Mouse (Mus musculus) common myeloid progenitor, adult 5-6 weeks (primary cell): Measurements from ENCODE around the gene Kcnh6. TPM values are rescaled to one million over a fixed set of nuclear protein-coding genes. Genes with fewer than 3 reads are reported as not detected.
A peak's percentile ranks its signal among the peaks of the same experiment; 100 is the strongest.
"Not testable (repeated sequence)": the region's sequence is repeated elsewhere in the genome, so short reads cannot be mapped to it uniquely, and the experiment has no call there.

Experiments
- ATAC-seq: replicated peaks from 2 replicates; pipeline ENCODE4 v1.8.0; 2016; ENCODE audit warnings: low read depth, mild to moderate bottlenecking, moderate TSS enrichment, inconsistent platforms; ENCODE audit not compliant: poor library complexity, severe bottlenecking
- total RNA-seq: library from RNA; stranded (forward); fragments of 200-1000, 187-1606 nt; gene quantifications from 2 replicates; pipeline ENCODE4 v1.2.3, GENCODE M21; 2017

The Kcnh6 gene
- total RNA-seq, 1 experiment from 2014 or later: not detected

DNA sequence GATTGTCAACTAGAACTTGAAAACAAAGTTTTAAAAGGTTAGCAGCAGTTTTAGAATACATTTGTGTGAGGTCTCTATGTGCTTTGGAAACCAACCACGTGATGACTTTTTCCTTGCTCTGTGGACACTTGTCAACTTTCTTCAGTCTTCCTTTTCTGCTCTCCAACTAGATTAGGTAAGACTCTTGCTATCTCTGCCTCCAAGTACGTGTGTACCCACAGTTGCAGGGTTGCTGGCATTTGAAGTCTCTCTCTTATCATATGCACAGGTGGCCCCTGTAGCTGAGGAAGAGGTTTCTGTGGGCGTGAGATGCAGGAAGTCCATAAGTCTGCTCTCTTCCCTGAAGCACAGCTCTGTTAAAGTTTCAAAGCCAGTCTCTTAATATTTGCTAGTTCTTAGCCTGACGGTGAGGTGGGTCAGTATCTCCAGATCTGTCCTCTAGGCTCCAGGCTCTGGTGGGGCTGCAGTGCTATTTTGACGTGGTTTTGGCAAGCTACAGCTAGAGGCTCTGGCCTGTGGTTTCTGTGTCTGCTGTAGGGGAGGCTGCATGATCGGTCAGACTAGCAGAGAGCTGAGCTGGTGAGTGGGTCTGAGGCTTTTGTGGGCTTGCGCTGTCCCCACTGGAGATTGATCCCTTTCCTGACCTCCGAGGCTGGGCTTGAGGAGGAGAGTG, 49.0 kb downstream of the Kcnh6 start:
- ATAC-seq: peak; percentile 85

DNA sequence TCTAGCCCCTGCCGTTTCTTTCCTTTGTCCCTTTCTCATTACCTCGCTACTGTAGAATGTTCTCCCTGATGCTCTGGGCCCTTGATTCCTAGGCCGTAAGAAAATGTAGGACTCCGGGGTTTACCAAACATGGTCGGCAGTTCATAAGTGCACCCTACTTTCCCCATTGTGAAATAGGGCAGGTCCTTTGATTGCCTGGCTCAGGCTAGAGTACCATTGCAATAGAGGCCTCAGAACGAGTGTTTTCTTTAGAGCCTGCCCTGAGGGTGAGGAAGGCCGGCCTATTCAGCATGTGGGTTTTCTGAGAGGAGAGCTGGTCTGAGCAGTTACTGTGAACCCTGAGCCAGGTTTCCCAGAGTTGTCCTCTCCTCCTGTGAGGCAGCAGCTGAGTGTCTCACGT, 50.1 kb downstream of the Kcnh6 start:
- no peak for ATAC-seq

DNA sequence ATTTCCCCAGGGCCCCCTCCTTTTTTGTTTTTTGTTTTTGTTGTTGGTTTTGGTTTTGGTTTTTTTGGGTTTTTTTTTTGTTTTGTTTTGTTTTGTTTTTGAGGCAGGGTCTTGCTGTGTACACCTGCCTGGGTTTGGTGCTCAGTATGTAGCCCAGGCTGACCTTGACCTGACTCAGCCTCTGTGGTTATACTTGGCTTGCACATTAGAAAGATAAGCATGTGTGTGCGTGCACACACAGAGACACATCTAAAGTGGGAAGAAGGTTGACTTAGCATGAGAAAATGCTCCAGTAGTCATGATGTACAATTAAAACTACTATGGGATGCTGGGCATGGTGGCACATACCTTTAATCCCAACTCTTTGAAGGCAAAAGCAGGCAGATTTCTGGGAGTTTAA, 52.6 kb downstream of the Kcnh6 start:
- no peak for ATAC-seq

DNA sequence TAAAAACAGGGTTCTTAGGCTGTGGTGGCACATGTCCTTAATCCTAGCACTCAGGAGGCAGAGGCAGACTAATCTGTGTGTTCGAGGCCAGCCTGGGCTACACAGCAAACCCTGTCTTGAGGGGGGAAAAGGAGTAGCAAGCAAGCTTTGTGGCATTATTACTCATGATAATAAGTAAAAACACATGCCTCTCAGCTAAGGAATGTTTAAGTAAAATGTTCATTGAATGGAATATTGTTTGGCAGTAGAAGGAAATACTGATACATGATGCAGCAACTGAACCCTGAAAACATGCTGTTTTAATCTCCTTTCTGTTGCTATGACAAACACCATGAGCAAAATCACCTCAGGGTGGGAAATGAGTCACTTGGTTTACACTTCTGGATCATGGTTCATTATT, 53.4 kb downstream of the Kcnh6 start:
- ATAC-seq: no peak

DNA sequence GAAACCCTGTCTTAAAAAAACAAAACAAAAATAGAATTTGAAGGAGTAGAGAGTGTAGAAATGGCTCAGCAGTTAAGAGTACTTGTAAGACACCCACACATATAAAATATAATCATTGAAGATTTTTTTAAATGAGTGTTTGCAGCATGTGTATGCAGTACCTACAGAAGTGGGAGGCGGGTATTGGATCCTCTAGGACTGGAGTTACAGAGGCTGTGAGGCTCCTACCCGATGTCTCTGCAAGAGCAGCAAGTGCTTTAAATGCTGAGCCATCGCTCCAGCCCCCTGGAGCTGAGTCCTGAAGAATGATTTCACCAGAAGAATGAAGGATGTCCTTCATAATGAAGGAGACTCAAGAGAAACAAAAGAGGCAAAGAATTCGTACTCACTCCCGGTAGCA, 55.8 kb downstream of the Kcnh6 start:
- ATAC-seq: no peak

DNA sequence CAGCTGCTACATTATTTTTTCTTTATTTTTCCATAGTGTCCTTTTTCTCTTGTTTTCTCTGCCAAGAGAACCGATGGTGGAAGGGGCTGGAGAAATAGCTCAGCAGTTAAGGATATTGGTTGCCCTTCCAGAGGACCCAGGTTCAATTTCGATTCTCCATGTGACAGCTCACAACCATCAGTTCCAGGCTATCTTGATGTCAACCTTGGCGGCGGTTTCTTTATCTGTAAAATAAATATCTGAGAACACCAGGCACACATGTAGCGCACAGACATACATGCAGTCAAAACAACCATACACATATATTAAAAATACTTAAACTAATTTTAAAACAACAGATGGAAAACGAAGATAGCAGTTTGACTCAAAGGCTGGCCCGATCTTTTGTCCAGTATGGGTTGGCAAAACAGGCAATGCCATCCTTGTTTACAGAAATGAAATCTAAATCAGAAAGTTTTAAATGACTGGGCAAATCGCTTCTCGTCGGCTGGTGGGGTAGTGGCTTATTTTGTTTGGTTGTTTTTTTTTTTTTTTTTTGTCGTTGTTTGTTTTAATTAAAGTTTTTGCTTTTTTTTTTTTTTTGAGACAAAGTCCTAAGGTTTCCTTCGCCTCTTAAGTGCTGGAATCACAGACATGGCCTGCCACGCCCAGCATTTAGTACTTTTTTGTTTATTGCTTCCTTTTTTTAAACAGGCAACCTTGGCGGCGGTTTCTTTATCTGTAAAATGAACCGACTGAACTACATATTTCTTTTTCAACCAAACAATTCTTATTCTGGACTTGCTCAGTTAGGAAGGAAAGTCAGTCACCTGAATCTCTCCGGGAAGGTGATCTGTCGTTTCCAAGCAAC, 57.4 kb downstream of the Kcnh6 start:
- peak; percentile 14; the same call in 1 of the 2 replicates for ATAC-seq

DNA sequence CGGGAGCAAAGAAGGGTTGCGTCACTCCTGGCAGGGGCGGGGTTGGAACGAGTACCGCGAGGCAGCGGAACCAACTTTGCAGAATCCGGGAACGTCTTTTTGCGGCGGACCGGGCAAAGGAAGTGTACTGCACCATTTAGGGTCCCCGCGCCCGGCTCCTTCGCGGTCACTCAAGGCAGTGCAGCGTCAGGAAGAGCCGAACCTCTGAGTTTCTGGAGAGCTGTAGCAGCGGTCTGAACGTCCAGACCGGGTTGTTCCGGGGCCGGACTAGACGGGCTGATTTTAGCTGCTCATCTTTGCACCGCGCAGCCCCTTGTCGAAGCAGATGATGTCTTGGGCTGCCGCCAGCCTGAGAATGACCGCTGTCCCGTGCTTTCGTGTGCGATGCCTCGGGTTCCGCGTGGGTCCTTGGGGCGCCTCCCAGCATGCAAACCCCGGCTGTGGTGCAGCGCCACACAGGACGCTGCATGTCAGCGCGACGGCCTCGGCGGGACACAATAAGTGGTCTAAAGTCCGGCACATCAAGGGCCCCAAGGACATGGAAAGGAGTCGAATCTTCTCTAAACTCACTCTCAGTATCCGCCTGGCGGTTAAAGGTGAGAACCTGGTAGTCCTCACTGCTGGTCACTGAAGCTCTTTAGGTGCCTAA, 58.1 kb downstream of the Kcnh6 start, which contains the start of gene Taco1:
Taco1 (plus strand) TSS at position 139 of the 649 bp plus-strand sequence.
- ATAC-seq: peak; percentile 98

DNA sequence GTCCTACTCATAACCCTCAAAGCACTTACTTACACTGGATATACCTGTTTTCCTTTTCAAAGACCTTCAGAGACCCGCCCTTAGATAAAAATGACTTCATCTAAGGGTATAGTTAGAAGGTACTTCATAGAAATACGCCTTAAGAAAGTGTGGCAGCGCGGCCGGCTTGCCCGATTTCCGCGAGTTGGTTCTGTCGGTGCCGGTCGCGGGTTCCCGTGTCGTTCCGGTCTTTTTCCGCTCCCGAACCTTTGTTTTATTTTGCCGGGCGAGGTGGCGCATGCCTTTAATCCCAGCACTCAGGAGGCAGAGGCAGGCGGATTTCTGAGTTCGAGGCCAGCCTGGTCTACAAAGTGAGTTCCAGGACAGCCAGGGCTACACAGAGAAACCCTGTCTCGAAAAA, 58.7 kb downstream of the Kcnh6 start:
- not testable (repeated sequence) for ATAC-seq

DNA sequence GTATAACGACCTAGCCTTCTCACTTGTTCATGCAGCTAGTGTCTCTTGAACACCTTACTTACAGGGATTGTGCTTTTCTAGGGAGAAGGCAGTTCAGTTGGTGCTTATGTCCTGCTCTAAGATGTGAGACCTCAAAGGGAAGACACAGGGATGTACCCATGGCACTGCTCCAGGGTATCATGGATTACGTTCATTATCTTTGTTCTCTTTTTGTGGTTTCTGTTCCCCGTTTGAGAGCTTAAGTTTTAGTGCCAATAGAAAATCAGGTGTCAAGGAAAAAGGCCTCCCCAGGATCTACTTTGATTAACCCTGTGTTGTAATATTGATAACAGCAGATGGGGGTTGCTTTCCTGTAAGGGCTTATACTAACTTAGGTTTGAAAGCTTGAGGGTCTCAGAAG, 65.8 kb downstream of the Kcnh6 start:
- ATAC-seq: no peak

DNA sequence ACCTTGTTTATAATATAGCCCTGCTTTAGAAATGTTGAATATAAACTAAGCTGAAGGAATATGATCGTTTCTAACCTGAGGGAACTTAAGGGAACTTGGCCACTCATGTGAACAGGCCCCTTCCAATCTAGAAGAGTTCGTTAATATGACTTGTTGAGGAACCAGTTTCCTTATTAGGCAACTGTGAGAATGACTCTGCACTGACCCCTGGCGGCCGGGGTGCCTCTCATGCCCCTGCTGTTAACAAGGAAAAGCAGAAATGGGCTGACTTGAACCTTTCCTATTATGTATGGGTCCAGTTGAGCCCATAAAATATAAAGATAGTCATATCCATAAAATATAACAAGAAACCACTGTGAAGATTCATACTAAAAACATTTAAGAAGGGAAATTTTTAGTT, 68.4 kb downstream of the Kcnh6 start:
- peak; percentile 95 for ATAC-seq

Other genes with a start within 250 kb of the Kcnh6 start
- gene Cyb561, start 54.8 kb upstream of the Kcnh6 start, total RNA-seq: 1.4 and 2.2 TPM in 2 replicates
- 0.19 and 0.27 TPM in 2 replicates for gene Ace, start 40.2 kb upstream of the Kcnh6 start, total RNA-seq
- gene Ace3, start 13.4 kb upstream of the Kcnh6 start, total RNA-seq: not detected in 2 replicates
- gene Dcaf7, start 28.7 kb downstream of the Kcnh6 start, total RNA-seq: 56.2 and 68.3 TPM in 2 replicates
- gene Taco1, start 57.9 kb downstream of the Kcnh6 start, total RNA-seq: 14.5 and 21.1 TPM in 2 replicates
- 14.7 and 28.0 TPM in 2 replicates for gene Map3k3, start 76.5 kb downstream of the Kcnh6 start, total RNA-seq
- not detected in 2 replicates for gene Gm10840, start 152.7 kb downstream of the Kcnh6 start, total RNA-seq
- 22.7 and 26.6 TPM in 2 replicates for gene Limd2, start 152.7 kb downstream of the Kcnh6 start, total RNA-seq
- gene Strada, start 194.0 kb downstream of the Kcnh6 start, total RNA-seq: 22.1 and 25.4 TPM in 2 replicates
- gene Ccdc47, start 208.2 kb downstream of the Kcnh6 start, total RNA-seq: 170 and 212 TPM in 2 replicates
- gene Ddx42, start 208.8 kb downstream of the Kcnh6 start, total RNA-seq: 86.2 and 103 TPM in 2 replicates
- gene Ftsj3, start 248.0 kb downstream of the Kcnh6 start, total RNA-seq: 172 and 203 TPM in 2 replicates
- gene Psmc5, start 248.0 kb downstream of the Kcnh6 start, total RNA-seq: 102 and 109 TPM in 2 replicates